Mouse (Mus musculus) mouse trophoblast stem cell (cell line): ENCODE data around the gene A830031A19Rik.

ENCODE experiments used
- in situ Hi-C, 2 experiments: fragments of 300-500 bp; cut with MseI, MboI; formaldehyde crosslinking; loops; 2 replicates in 1 of 2; 3 replicates in 1 of 2; pipeline ENCODE4 v1.15.1; 2025

A830031A19Rik gene

DNA sequence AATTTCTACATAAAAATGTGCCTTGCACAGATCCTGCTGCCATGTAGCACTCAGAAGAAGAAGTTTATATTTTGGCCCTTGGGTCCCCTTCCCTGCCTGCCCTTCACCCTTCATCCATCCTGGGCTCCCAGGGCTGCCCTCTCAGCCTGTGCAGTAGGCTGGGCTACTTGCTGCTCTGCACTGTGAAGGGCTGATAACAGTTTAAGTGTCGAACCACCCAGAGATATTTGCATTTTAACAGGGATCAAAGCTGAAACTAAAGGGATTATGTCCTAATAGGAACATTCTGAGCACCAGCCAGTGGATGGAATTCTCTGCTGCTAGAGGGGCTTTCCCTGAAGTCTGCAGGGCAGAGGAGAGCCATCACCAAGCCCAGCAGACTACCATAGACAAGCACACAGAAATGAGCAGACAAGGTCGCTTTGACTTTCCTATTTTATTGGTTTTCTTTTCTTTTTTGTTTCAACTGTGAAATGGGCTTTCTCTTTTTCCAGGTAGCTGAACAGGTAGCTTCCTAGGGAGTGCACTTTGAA, 58.1 kb downstream of the A830031A19Rik start:
- in situ Hi-C loops = no loop called here

GRCm38 (mm10) chr11:24016049-24016448, 58.8 kb downstream of the A830031A19Rik start:
- in situ Hi-C loops = no loop called here

GRCm38 (mm10) chr11:24014642-24015041, 60.2 kb downstream of the A830031A19Rik start:
- in situ Hi-C loops = no loop called here

- in situ Hi-C loops = no loop called here
These were observed 62.6 kb downstream of the A830031A19Rik start for GRCm38 (mm10) chr11:24012301-24012700.

DNA sequence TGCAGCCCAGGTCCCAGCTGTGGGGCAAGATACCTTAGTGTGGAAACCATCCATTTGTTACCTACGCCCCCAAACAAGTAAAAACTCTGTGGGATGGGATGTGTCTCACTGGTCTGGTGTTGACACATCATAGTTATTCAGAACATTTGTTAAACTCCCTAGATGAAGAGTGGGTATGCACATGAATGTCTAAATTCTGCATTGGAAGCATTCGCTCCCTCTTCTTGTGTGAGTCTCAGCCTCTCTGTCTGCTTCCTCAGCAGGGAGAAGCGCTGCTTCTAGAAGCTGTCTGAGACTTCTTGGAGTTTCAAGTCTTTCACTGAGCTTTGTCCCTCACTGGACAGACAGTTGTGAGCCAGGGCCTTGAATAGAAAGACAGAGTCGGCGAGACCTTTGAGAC, 65.9 kb downstream of the A830031A19Rik start:
- in situ Hi-C loops = no loop called here

DNA sequence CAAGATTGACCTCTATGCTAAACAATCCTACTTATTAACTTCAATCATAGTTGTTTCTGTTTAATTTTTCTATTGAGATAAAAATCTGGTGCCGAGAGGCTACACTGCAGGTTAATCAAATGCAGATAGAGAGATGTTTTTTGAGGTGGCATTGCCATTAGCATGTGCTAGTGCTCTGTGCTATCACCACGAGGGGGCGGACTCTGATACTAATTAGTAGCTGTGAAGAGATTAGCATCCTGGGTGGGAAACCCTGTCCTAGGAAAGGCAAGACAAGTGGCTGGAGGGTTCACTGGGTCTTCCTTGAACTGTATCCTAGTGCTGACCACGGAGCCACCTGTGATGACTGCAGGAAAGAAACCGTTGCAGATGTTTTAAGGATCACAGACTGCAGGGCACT, 66.6 kb downstream of the A830031A19Rik start:
- in situ Hi-C loops = no loop called here

DNA sequence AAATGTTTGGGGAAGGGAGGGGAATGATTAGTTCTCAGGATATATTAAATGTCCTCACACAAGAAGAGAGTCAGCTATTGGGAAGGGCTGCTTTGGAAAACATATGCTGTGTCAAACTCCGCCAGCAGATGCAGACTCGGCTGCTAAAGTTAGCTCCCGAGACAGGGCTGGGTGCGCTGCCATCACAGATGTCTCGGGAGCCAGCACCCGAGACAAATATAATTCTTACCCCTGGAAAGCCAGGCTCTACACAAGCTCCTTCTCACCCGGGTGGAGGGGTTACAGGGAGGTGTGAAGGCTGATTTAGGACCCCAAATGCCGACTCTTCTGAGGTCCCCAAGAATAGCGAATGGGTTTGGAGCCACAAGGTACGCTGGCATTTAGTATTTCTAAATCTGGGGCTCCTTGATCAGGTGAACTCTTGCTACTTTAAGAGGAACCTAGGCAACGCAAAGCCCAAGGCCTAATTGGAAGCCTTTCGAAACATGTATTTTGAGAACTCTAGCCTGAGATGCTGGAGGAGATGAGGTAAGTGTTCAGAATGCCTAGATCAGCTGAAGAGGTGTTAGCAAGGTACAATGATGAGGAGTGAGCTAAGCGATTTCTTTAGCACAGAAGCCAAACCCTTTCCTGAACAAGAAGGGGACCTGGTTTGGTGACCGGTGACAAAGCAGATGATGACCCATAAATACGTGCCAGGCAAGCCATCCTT, 69.3 kb downstream of the A830031A19Rik start:
- in situ Hi-C loops = no loop called here

DNA sequence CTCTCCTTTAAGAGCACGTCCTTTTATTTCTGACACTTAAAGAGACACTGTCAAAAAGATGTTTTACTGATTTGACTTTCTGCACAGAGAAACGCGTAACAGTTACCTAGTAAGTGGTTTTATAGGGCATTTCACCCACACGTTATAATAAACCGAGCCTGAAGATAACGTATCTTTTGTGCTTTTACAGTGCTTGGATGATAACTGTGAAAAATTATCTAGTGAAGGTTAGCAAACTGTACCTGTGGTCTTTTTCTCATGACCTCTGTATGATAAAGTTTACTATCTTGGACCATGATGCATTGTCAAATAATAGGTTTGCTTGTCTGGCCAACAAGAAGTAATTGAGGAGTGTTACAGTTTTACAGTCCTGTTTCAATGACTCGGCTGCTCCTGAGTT, 74.2 kb downstream of the A830031A19Rik start:
- in situ Hi-C loops = no loop called here
